ENCODE assay signal across 8 mouse cellular contexts in genomic region chr10:122982909-122983578, GRCm38 (mm10).
DNase-seq lines count a peak whose midpoint lies in the region; ATAC-seq and TF ChIP-seq lines count a peak whose summit lies in the region.

No protein-coding gene starts in this region.

- 21% methylated on average over 11 of the region's 11 CpGs for WGBS in heart, adult 2 months
- WGBS in embryonic facial prominence, embryonic 14.5 days, result 63% methylated on average over 11 of the region's 11 CpGs
- 91% methylated on average over 11 of the region's 11 CpGs for WGBS in limb, embryonic 10.5 days
- 75% methylated on average over 11 of the region's 11 CpGs for WGBS in stomach, embryonic 15.5 days

- H3K9ac ChIP-seq in heart, adult 2 months (ENCODE audit: low read depth, low read length), result 0 out of 2 replicates have a peak overlapping the region, but pooled peaks have one; percentile 20
- peak overlapping the region; percentile 99 for H3K9ac ChIP-seq in embryonic facial prominence, embryonic 14.5 days (ENCODE audit: low read depth, low read length)
- H3K9ac ChIP-seq in stomach, embryonic 15.5 days, result no peak overlapping the region

- H3K36me3 ChIP-seq in heart, adult 2 months (ENCODE audit: control insufficient read depth, insufficient read depth, low read length), result peaks cover 24% of the 10 kb centered on the region
- peaks cover 24% of the 10 kb centered on the region for H3K36me3 ChIP-seq in embryonic facial prominence, embryonic 14.5 days (ENCODE audit: control insufficient read depth, insufficient read depth, low read length)
- H3K36me3 ChIP-seq in limb, embryonic 10.5 days, result peaks cover 50% of the 10 kb centered on the region
- H3K36me3 ChIP-seq in stomach, embryonic 15.5 days, result peaks cover 10% of the 10 kb centered on the region; the same call in 1 of the 2 replicates

- H3K27ac ChIP-seq in heart, adult 2 months, result no peak overlapping the region
- H3K27ac ChIP-seq in embryonic facial prominence, embryonic 14.5 days (replicated peaks; ENCODE audit: low read depth, low read length), result peak overlapping the region; percentile 99
- peak overlapping the region; percentile 100; the same call in 1 of the 2 replicates for H3K27ac ChIP-seq in limb, embryonic 10.5 days
- no peak overlapping the region for H3K27ac ChIP-seq in stomach, embryonic 15.5 days

- TF ChIP-seq CTCF in heart, adult 2 months (IDR thresholded peaks at IDR 0.05), result no peak

- H3K4me2 ChIP-seq in embryonic facial prominence, embryonic 14.5 days (ENCODE audit: low read depth, low read length), result peak overlapping the region; percentile 62
- H3K4me2 ChIP-seq in stomach, embryonic 15.5 days, result peak overlapping the region; percentile 53

- H3K4me1 ChIP-seq in heart, adult 2 months (ENCODE audit: control insufficient read depth, insufficient read depth, low read length), result peaks cover 7% of the 10 kb centered on the region
- peaks cover 18% of the 10 kb centered on the region for H3K4me1 ChIP-seq in embryonic facial prominence, embryonic 14.5 days (ENCODE audit: control insufficient read depth, insufficient read depth, low read length)
- peaks cover 31% of the 10 kb centered on the region for H3K4me1 ChIP-seq in limb, embryonic 10.5 days
- peaks cover 14% of the 10 kb centered on the region; the same call in 1 of the 2 replicates for H3K4me1 ChIP-seq in stomach, embryonic 15.5 days

- H3K9me3 ChIP-seq in embryonic facial prominence, embryonic 14.5 days (ENCODE audit: control insufficient read depth, low read length), result no peaks in the 10 kb centered on the region
- H3K9me3 ChIP-seq in limb, embryonic 10.5 days (replicated peaks), result no peaks in the 10 kb centered on the region
- H3K9me3 ChIP-seq in stomach, embryonic 15.5 days, result no peaks in the 10 kb centered on the region

- DNase-seq in heart, adult 2 months, result peak in 1 of 2 experiments; percentile 20
- no peak for DNase-seq in heart, postnatal 14 days
- peak; percentile 66 for DNase-seq in 416B (ENCODE audit: low read depth)
- DNase-seq in embryonic facial prominence, embryonic 14.5 days (ENCODE audit: low spot score), result no peak
- DNase-seq in limb, embryonic 10.5 days (ENCODE audit: low spot score), result no peak
- no peak for DNase-seq in embryo, embryonic 10 days (ENCODE audit: low spot score)
- no peak for DNase-seq in adrenal gland, postnatal 10 days

- TF ChIP-seq EP300 in heart, adult 2 months (IDR thresholded peaks at IDR 0.05; ENCODE audit: insufficient read depth, low read depth, low read length), result no peak

- intact Hi-C loops in heart, adult 2 months (cut with DNase I), result loop anchor here (2.0 to 10.0 kb wide), 2 partner anchors 18 to 88 kb away; no protein-coding TSS in a partner anchor
- intact Hi-C loops in heart, postnatal 14 days (cut with DNase I), result no loop called here

- peak overlapping the region; percentile 86; the same call in 1 of the 2 replicates for H3K4me3 ChIP-seq in heart, adult 2 months
- H3K4me3 ChIP-seq in embryonic facial prominence, embryonic 14.5 days (ENCODE audit: low read depth, low read length), result peak overlapping the region; percentile 67
- H3K4me3 ChIP-seq in limb, embryonic 10.5 days, result peak overlapping the region; percentile 93
- H3K4me3 ChIP-seq in stomach, embryonic 15.5 days (replicated peaks), result peak overlapping the region; percentile 80

- TF ChIP-seq POLR2A in heart, adult 2 months (IDR thresholded peaks at IDR 0.05; ENCODE audit: insufficient read depth, low read depth, low read length), result no peak

- H3K27me3 ChIP-seq in heart, adult 2 months (ENCODE audit: control insufficient read depth, insufficient read depth, low read length), result no peaks in the 10 kb centered on the region
- H3K27me3 ChIP-seq in embryonic facial prominence, embryonic 14.5 days (replicated peaks; ENCODE audit: control insufficient read depth, insufficient read depth, low read length), result no peaks in the 10 kb centered on the region
- H3K27me3 ChIP-seq in limb, embryonic 10.5 days (ENCODE audit: low read depth, poor library complexity, severe bottlenecking), result no peaks in the 10 kb centered on the region
- H3K27me3 ChIP-seq in stomach, embryonic 15.5 days (replicated peaks), result no peaks in the 10 kb centered on the region

- 0 out of 2 replicates have a peak, but pooled peaks cover 2% of the 10 kb centered on the region for H3K79me2 ChIP-seq in heart, adult 2 months (replicated peaks; ENCODE audit: control insufficient read depth, insufficient read depth, low read length)

- ATAC-seq in embryonic facial prominence, embryonic 14.5 days (ENCODE audit: low read depth), result no peak
- ATAC-seq in stomach, embryonic 15.5 days (ENCODE audit: insufficient read depth, low FRiP score, low read depth), result no peak

Comparison
In these comparisons a context has a peak if more than half of its experiments do, and no peak if none do; other contexts are left out.
1. H3K27ac ChIP-seq: peak in embryonic facial prominence, embryonic 14.5 days (single experiment) and limb, embryonic 10.5 days (single experiment); none in heart, adult 2 months (single experiment) and stomach, embryonic 15.5 days (single experiment).
2. Peak in every context shown above with its lines, with median percentiles within 50 percentile points of each other: H3K4me3 ChIP-seq.